Mouse (Mus musculus): ENCODE data around the gene Mccc2.
"Not testable (repeated sequence)": the region's sequence is repeated elsewhere in the genome, so short reads cannot be mapped to it uniquely, and the experiment has no call there.

Mccc2 gene

DNA sequence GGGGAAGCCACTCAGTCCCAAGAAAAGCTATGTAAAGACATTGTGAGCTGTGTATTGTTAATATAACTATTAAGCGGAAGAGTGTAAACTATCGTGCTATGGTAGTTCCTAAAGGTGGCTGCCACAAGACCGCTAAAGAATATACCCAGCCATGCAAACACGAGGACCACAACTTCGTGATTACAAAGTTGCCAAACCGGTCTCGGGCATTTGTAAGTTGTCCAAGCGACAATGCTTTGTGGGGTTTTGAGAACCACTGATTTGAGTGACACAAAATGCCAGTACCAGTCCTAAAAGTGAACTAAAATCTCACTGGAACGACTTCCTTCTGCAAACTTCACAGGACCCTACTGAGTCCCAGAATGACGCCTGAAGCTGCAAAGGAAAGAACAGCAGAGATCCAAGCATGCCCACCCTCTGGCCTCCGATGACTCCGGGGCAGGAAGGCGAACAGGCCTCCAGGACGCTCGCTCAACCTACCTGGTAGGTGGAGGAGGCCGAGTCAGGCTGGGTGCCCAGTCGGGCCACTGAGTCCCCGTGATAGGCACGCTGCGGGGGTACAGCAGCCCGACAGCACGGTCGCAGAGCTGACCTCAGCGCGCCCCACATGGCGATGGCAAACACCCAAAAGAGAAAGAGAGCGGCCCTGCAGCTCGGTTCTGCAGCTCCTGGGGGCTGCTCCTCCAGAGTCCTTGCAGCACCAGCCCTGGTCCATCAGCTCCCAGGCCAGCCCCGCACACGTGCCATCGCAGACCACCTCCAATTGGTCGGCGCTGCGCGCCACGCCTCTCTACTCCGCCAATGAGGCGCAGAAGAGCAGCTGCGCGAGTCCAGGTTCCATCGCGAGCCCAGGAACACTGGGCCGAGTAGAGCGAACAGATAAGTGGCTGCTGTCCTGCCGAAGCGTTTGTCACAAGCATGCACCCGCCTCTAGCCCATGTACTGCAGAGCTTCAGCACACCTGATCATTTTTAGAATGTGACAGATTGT, at the start of gene Mccc2:
Gene Mccc2 (minus strand): TSS at position 734 of the 990 bp plus-strand sequence.
- peak; percentile 90 for DNase-seq

DNA sequence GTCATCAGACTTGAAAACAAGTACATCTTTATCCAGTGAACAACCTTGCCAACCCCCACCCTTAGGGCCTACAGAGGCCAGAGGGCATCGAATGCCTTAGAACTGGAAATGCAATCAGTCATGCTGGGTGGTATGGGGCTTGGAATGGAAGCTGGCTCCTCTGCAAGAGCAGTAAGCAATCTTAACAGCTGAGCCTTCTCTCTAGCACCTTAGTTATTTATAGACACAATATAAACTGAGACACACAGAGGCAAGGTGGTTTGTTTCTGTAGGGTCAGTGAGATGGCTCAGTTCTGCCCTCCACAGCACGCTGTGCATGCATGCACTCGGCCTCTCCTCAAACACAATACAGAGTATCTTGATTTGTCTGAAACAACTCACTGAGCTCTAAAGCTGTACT, 48.5 kb upstream of the Mccc2 start:
- peak; percentile 30 for DNase-seq

DNA sequence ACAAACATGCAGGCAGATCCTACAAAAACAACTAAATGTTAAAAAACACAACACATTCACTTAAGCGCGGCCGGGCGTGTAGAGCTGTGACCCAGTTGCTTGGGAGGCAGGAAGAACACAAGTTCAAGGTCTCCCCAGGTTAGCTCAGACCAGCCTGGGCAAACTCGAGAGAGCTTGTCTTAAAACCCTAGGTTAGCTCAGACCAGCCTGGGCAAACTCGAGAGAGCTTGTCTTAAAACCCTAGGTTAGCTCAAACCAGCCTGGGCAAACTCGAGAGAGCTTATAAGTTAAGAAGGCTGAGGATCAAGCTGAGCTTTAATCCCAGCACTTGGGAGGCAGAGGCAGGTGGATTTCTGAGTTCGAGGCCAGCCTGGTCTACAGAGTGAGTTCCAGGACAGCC, 42.3 kb upstream of the Mccc2 start:
- DNase-seq: not testable (repeated sequence)

DNA sequence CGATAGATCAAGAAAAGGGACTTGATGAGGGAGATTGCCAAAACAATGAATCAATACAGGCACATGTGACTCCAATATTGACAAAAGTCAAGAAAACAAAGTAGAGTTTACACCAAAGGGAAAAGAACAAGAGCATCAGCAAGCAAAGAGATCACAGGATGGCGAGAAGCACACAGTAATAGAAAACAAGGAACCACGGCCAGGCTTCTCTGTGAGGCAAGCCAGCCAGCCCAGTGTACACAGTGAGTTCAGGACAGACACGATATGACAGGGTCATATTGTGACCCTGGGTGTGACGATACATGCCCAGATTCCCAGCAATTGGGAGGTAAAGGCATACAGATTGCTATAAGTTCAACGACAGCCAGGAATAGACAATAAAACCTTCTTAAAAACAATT, 10.6 kb upstream of the Mccc2 start:
- DNase-seq: no peak

DNA sequence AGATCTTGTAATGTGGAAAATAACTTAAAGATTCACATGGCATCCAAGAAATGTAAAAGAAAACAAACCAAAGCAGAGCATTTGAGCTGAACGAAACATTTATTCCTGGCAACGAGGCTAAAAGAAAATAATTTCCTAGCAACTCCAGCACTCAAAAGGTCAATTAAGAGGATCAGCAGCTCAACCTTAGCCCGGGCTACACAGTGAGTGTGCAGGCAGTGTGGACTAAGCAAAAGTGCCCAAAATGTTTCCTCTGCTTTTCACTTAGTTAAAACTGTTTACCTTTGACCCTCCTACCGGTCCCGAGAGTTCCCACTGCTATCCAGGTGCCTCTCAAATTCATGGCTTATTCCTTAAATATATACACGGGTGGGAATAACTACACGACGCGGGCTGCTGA, 1.5 kb upstream of the Mccc2 start:
- no peak for DNase-seq

DNA sequence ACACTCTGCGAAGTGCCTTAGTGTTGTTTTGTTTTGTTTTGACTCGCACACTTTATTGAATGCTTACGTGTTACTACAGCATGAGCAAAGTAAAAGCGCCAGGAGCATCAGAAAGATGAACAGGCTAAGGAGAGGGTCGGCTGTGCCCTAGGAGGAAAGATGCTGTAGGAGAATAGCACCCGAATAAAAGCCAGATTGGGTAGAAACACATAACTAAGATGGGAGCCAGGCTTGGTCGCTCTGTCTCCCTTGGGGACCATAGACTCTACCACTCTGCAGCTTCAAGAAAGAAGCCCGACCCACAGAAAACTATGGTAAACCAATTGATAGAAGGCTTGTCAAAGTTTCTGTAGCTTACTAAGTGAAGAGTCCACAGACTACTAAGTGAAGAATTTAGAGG, 498 bp upstream of the Mccc2 start:
- DNase-seq: no peak

DNA sequence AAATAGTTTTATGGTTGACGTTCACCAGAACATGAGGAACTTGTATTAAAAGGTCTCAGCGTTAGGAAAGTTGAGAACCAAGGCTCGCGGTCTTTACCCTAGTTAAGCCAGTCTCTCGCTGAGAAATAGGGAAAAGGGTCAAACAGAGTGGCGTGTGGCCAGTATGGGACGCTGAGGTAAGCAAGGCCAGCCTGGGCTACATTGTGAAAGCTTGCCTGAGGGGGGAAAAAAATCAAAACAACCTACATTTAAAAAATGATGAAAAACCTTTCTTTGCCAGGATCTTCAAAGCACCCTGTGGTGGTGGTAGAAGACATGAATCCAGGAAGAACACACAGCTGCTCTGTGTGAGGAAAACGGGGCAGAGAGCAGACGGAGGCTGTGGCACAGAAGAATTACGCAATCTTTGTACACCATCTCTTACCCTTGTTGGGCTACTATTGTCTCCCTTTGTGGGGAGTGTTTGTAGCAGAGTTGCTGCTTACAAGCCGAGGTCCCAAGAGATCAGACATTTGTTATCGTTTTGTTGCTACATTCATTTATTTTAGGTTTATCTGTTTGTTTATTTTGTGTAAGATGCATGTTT, 9.4 kb downstream of the Mccc2 start:
- peak; percentile 32 for DNase-seq

DNA sequence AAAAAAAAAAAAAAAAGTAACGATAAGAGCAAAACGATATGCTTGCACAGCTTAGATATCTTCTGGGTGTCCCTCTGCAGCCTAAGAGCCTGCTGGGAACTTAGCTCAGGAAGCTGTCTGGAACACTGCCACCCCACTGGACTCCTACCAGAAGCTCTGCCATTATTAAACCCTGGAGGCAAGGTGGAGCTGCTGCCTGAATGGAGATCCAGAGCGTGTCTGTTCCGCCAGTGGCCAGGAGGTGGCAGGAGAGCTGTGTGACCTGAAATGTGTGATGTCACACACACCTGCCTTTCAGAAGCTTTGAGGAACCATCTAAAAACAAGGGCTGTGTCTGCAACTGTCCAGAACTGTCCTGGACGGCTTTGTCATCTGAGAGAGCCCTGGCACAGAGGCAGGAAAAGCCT, 13.6 kb downstream of the Mccc2 start:
- DNase-seq: peak; percentile 96

DNA sequence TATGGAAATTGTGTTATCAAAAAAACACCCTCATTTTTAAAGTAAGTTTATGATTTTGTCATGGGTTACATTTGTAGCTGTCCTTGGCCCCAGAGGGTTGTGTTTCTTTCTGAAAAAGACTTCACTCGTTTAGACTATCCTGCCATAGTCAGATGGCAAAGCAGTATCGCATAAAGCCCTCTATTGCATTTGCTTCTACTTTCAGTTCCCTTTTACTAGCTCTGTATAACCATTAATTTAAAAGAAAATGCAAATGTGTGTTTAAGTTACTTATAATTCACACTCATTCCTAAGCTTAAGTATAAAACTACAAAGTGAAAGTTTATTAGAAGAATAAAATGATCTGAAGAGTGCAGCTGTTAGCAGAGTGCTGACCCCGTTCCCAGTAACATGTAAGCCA, 16.4 kb downstream of the Mccc2 start:
- DNase-seq: no peak

DNA sequence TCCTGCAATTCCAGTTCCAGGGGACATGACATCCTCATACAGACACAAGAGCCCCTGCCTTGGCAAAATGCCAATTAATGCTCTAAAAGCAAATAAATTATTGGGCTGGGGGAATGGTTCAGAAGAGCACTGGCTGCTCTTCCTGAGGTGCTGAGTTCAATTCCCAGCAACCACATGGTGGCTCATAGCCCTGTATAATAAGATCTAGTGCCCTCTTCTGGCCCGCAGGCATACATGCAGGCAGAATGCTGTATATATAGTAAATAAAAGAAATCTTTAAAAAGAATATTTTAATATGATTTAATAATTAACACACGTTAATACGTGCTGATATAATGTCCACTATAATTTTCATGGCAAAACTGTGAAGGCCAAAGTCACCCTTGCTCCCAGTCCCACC, 17.3 kb downstream of the Mccc2 start:
- DNase-seq: no peak

DNA sequence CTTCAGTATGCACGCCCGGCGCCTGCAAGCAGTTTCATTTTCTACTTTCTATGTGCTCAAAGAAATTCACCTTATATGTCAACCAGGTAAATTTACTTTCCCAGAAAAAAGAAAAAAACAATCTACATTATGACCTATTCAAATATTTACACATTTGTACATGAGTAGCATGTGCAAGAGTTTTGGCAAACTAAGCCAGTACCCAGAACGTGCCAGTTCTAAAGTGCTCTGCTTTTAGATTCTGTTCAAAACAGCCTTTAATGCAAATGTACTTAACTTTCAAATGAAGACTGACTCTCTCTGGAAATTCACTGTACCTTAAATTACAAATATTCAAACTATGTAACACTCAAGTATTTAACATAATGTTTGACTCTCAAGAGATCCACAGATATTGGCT, 25.8 kb downstream of the Mccc2 start:
- peak; percentile 53 for DNase-seq

DNA sequence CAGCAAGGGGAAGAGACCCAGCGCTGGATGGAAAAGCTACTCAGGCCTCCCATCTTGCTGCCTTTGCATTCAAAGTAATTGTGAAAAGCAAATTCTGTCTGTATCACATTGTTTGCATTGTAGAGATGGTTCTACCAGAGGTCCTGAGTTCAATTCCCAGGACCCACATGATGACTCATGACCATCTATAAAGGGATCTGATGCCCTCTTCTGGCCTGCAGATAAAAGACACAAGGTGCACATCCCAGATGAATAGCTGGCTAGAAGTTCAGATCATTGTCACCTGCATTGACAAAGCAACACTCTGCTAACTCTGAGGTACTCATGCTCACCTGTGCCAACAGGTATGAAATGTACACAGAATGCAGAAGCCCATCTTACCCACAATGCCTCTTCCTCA, 32.1 kb downstream of the Mccc2 start:
- DNase-seq: no peak

DNA sequence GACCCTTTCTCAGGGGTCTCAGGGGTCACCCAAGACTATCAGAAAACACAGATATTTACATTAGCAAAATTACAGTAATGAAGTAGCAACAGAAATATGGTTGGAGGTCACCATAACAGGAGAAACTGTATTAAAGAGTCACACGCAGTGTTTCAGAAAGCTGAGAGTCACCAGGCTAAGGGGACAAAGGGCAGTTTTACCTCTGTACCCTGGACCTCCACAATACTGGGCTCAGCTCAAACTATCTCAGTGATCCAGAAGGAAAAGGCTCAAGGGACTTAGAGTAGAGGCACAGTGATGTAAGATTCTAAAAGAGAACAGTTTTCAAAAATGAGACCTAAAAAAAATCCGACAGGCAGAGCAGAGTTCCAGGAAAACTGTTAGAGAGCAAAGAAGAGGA, 36.0 kb downstream of the Mccc2 start:
- DNase-seq: no peak

DNA sequence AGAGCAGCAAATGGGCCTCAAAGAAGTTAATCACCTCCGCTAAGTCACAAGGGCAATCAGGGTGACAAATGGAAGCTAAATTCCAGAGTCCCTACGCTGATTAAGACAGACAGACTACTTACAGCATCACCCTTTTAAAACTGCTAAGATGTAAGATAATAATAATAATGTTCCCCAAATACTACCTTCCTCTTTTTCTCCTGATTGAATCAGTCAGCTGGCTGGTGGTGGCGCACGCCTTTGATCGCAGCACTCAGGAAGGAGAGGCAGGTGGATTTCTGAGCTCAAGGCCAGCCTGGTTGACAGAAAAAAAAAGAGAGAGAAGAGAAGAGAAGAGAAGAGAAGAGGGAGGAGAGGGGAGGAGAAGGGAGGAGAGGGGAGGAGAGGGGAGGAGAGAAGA, 45.4 kb downstream of the Mccc2 start:
- no peak for DNase-seq

DNA sequence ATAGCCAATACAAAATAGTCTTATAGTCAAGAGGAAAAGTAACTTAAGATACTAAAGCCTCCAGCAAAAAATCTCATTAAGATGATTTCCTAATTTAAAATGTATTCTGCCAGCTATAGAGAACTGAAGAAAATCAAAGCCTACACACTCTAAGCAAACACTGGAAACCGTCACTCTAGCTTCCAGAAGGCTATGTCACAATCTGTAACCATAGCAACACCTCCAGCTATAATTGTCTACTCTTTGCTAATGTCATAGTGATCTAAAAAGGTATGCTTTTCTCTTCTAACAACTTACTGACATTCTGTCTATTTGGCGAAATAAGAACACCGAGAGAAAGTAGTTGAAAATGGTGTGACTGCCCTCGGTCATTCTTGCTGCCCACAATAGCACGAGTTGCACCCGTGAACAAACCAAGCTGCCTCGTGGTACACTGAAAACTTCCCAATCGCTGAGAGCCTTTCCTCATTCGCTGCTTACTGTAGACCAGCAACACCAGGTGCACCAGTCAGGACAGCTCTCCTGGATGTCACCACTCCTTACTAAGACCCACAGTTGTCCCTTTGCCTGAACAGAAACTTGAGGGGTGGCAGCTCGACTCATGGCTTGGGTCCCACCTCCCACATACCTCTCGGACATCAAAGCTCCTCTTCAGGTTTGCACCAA, 48.3 kb downstream of the Mccc2 start:
- DNase-seq: peak; percentile 12

DNA sequence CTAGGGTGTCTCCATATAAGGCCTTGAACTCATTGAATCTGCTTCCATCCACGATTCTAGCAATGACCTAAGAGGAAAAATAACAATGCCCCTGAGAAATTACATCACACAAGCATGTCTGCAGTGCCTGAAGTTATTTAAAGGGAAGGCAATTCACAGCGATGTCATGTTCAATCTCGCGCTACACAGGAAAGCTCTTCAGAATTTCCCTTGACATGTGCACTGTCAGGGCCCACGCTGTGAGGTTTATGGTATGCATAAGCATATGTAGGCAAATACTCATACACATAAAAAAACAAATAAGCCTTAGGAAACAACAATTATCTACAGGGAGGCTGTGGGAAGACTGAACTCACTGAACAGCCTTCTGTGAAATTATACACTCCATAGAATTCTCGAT, 51.6 kb downstream of the Mccc2 start:
- no peak for DNase-seq

DNA sequence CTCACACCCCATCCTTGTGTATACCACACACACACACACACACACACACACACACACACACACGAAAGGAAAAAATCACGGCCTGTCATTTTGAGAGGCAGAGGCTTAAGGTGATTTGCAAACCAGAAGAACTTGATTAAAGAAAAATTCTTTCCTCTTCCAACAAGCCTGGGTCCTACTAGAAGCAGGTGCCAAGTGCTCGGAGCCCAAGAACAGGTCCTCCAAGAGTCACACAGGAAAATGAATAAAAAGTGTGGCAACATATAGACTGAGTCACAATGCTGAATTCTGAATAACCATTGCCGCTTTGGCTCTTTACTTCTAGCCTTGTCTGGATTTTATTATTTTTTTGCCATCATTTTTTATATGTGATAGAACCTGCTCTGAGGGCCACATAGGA, 53.8 kb downstream of the Mccc2 start:
- DNase-seq: no peak

DNA sequence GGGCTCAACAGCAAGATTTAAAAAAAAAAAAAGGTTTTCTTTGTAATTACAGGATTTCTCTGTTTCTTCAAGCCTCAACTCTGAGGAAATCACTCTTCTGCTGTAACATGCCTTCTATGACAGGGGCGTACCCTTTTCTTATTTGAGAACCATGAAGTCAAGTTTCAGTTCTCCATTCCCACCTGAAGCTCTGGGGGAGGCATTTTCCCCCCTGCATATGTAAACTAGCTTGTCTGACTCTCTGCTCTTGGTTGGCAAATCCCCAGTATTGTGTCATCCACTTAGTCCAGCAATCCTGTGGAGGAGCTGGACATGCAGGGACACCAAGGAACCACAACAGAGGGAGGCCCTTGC, 59.9 kb downstream of the Mccc2 start:
- DNase-seq: peak; percentile 42

DNA sequence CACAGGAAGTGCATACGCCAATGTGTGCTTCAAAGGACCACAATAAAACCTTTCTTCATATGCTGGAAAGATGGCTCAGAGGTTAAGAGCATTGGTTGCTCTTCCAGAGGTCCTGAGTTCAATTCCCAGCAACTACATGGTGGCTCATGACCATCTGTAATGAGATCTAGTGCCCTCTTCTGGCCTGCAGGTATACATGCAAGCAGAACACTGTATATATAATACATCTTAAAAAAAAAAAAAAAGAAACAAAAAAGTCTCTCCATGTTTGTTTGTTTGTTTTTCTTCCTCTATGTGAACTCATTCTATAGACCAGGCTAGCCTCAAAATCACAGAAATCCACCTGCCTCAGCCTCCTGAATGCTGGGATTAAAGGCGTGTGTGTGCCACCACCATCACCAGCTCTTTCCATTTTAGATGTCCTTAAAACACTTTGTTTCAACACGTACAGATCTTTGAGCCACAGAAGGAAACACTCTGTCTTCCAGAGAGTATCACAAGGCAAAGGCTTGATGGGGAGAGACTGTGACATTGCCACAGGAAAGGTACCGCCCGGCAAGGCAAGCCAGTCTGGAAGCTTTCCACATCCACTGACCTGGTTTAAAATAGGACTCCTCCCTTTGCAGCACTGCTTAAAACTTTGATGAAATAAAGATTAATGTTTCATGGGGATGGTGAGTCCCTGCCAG, 60.4 kb downstream of the Mccc2 start:
- no peak for DNase-seq

DNA sequence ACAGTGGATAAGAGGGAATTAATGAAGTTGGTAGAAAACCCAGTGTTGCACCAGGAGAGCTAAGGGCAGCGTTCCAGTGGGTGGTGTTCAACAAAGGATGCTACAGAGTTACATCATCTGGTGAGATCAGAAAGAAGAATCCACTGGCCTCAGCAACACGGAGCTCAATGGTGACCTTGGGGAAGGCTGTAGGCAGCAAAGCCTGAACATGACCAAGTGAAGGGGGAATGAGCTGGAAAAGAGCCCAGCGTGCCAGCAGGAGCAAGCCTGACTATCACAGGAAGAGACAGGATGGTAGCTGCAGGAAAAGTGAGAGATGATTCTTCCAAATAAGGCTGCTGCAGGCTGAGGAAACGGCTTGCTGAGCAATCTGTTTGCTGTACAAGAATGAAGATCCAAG, 68.0 kb downstream of the Mccc2 start:
- DNase-seq: no peak

DNA sequence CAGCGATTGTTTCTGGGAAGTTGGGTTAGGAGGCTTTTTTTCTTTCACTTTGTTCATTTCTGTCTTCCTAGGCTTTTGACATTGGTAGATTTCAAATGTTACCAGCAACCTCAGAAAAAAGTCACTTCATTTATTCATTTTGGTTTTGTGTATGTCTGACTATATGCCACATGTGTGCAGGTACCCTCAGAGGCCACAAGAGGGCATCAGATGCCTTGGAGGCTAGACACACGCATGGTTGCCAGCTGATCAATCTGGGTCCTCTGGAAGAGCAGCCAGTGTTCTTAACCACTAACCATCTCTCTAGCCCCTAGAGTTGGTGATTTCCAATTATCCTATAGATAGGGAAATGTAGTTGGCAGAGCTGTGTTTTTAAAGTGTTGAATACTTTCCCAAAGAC, 71.9 kb downstream of the Mccc2 start:
- DNase-seq: no peak

DNA sequence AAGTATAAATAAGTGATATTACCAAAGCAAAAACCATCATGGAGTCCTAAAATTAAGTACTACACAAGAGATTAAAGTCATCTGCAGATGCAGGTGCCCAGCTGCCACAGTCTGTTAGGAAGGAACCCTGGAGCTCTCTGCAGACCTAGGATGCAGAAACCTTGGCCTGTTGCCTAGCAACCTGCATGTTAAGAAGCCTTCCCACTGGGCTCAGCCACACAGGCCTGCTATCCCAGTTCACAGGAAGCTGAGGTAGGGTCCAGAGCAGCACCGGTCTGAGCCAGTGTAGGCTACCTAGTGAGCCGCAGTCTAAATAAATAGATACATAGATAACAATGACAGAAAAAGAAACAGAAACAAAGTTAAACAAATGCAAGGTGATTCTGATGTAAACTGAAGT, 74.8 kb downstream of the Mccc2 start:
- no peak for DNase-seq

DNA sequence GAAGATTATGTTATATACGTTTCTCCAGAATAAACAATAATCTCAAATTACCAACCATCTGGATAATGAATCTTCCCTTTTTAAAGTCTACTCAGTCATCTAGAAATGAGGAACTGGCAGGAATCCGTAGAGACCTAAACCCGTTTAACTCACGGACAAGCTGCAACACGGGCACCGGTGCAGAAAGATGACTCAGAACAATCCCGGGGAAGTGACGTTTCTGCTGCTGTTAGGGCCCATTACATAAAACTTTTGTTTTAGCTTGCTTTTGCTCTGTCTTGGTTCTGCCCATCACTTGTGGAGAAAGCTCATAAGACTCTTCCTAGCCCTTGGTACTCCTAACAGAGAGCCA, 76.1 kb downstream of the Mccc2 start:
- no peak for DNase-seq
